Mouse (Mus musculus): ENCODE results near the gene Trmt61a. TPM values are rescaled to one million over a fixed set of nuclear protein-coding genes. Genes with fewer than 3 reads are reported as not detected.
A peak's percentile ranks its signal among the peaks of the same experiment; 100 is the strongest.
"Not testable (repeated sequence)": the region's sequence is repeated elsewhere in the genome, so short reads cannot be mapped to it uniquely, and the experiment has no call there.

Trmt61a gene
- polyA plus RNA-seq, 1 experiment from 2014 or later, result 8.5 TPM

DNA sequence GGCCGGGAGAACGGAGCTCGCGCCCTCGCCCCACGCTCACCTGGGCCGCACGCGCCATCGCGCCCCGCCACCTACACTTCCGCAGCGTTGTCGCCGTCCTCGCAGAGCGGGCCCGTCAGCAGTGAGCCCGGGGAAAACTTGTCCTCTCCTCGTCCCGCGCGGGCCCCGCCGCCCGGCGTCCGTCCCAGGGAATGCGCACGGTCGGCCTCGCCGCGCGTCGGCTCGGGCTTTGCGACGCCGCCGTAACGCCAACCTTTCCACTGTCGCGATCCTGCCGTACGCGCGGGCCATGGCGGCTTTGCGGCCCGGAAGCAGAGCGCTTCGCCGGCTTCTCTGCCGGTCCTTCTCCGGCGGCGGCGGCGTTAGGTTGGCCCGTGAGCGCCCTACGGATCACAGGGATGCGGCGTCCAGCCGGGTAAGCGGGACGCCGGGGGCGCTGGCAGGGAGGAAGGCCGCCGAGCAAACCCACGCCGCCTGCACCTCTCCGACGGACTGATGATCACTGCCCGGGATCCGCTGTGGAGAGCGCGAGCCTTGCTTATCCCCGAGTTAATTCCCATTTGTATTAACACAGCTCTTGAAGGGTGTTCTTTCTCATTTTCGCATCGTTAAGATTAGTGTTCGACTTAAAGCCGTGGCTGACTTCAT lies 35.2 kb downstream of the Trmt61a start, which contains the start of the genes Bag5 and Apopt1:
TSS of gene Bag5 (minus strand) at position 254 of the 648 bp plus-strand sequence.
TSS of gene Apopt1 (plus strand) at position 258 of the 648 bp plus-strand sequence.
- DNase-seq (ENCODE audit: low spot score) (peak; percentile 95), ATAC-seq (ENCODE audit: low FRiP score, low TSS enrichment) (peak; percentile 98)
- Histone ChIP-seq H3K4me2 (replicated peaks; ENCODE audit: low read depth) (peak within 1 kb of the TSS; percentile 83), H3K9me3 (ENCODE audit: control insufficient read depth, low read length) (no peaks in the 10 kb centered on the region), H3K27me3 (ENCODE audit: control insufficient read depth, insufficient read depth, low read length) (no peaks in the 10 kb centered on the region), H3K9ac (ENCODE audit: low read length) (peak within 1 kb of the TSS; percentile 97), H3K4me3 (ENCODE audit: low read depth, low read length) (peak within 1 kb of the TSS; percentile 94), H3K27ac (replicated peaks) (peak within 1 kb of the TSS; percentile 88), H3K36me3 (ENCODE audit: control insufficient read depth, insufficient read depth, low read length) (peaks cover 16% of the 10 kb centered on the region; the same call in 1 of the 2 replicates), H3K4me1 (replicated peaks; ENCODE audit: control insufficient read depth, insufficient read depth) (peaks cover 3% of the 10 kb centered on the region; the same call in 1 of the 2 replicates)
- TF ChIP-seq CTCF (IDR thresholded peaks at IDR 0.05; ENCODE audit: low read depth), result peak; percentile 47
- no peak for TF ChIP-seq EP300 (optimal IDR thresholded peaks at IDR 0.05)
- WGBS, result under 1% methylated on average over 57 of the region's 86 CpGs

DNA sequence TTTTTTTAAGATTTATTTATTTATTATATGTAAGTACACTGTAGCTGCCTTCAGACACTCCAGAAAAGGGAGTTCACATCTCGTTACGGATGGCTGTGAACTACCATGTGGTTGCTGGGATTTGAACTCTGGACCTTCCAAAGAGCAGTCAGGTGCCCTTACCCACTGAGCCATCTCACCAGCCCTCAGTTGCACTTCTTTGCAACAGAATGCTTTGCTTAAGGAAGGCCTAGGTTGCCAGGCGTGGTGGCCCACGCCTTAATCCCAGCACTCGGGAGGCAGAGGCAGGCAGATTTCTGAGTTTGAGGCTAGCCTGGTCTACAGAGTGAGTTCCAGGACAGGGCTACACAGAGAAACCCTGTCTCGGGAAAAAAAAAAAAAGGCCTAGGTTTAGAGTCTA lies 36.0 kb downstream of the Trmt61a start:
- whole genome bisulfite sequencing, result 66% methylated on average over 6 of the region's 6 CpGs
- not testable (repeated sequence) for H3K9me3 ChIP-seq (ENCODE audit: control insufficient read depth, low read length); DNase-seq (ENCODE audit: low spot score); H3K27me3 ChIP-seq (ENCODE audit: control insufficient read depth, insufficient read depth, low read length); H3K27ac ChIP-seq (replicated peaks); H3K9ac ChIP-seq (ENCODE audit: low read length); H3K4me1 ChIP-seq (replicated peaks; ENCODE audit: control insufficient read depth, insufficient read depth); ATAC-seq (ENCODE audit: low FRiP score, low TSS enrichment)
- Histone ChIP-seq H3K36me3 (ENCODE audit: control insufficient read depth, insufficient read depth, low read length) (peaks cover 13% of the 10 kb centered on the region; the same call in 1 of the 2 replicates), H3K4me3 (ENCODE audit: low read depth, low read length) (peak overlapping the region; percentile 94), H3K4me2 (replicated peaks; ENCODE audit: low read depth) (peak overlapping the region; percentile 59; the same call in 1 of the 2 replicates)

- ATAC-seq (ENCODE audit: low FRiP score, low TSS enrichment) (no peak), DNase-seq (ENCODE audit: low spot score) (no peak)
- Histone ChIP-seq H3K27ac (replicated peaks) (no peak overlapping the region), H3K9me3 (ENCODE audit: control insufficient read depth, low read length) (no peaks in the 10 kb centered on the region), H3K4me2 (replicated peaks; ENCODE audit: low read depth) (no peak overlapping the region), H3K36me3 (ENCODE audit: control insufficient read depth, insufficient read depth, low read length) (no peaks in the 10 kb centered on the region), H3K9ac (ENCODE audit: low read length) (no peak overlapping the region), H3K4me1 (replicated peaks; ENCODE audit: control insufficient read depth, insufficient read depth) (peaks cover 2% of the 10 kb centered on the region; the same call in 1 of the 2 replicates), H3K27me3 (ENCODE audit: control insufficient read depth, insufficient read depth, low read length) (no peaks in the 10 kb centered on the region), H3K4me3 (ENCODE audit: low read depth, low read length) (no peak overlapping the region)
- WGBS, result 100% methylated on average over 7 of the region's 7 CpGs
- no peak for TF ChIP-seq CTCF (IDR thresholded peaks at IDR 0.05; ENCODE audit: low read depth)
- no peak for TF ChIP-seq EP300 (optimal IDR thresholded peaks at IDR 0.05)
These were observed 38.6 kb downstream of the Trmt61a start for GRCm38 (mm10) chr12:111716505-111716904.

- WGBS, result 54% methylated on average over 8 of the region's 8 CpGs
- no peak overlapping the region for H3K27ac ChIP-seq (replicated peaks)
- no peaks in the 10 kb centered on the region for H3K4me1 ChIP-seq (replicated peaks; ENCODE audit: control insufficient read depth, insufficient read depth)
- DNase-seq (ENCODE audit: low spot score) (no peak), ATAC-seq (ENCODE audit: low FRiP score, low TSS enrichment) (no peak)
- H3K9ac ChIP-seq (ENCODE audit: low read length), result no peak overlapping the region
- H3K27me3 ChIP-seq (ENCODE audit: control insufficient read depth, insufficient read depth, low read length), result no peaks in the 10 kb centered on the region
- no peak overlapping the region for H3K4me3 ChIP-seq (ENCODE audit: low read depth, low read length)
- H3K36me3 ChIP-seq (ENCODE audit: control insufficient read depth, insufficient read depth, low read length), result no peaks in the 10 kb centered on the region; the same call in 1 of the 2 replicates
- no peak overlapping the region for H3K4me2 ChIP-seq (replicated peaks; ENCODE audit: low read depth)
- no peaks in the 10 kb centered on the region for H3K9me3 ChIP-seq (ENCODE audit: control insufficient read depth, low read length)
- TF ChIP-seq CTCF (IDR thresholded peaks at IDR 0.05; ENCODE audit: low read depth) (no peak), EP300 (optimal IDR thresholded peaks at IDR 0.05) (no peak)
These were observed 40.8 kb downstream of the Trmt61a start for GRCm38 (mm10) chr12:111718656-111719055.

- WGBS, result 93% methylated on average over 4 of the region's 4 CpGs
- no peak for TF ChIP-seq CTCF (IDR thresholded peaks at IDR 0.05; ENCODE audit: low read depth)
- TF ChIP-seq EP300 (optimal IDR thresholded peaks at IDR 0.05), result no peak
- Histone ChIP-seq H3K27me3 (ENCODE audit: control insufficient read depth, insufficient read depth, low read length) (no peaks in the 10 kb centered on the region), H3K9ac (ENCODE audit: low read length) (no peak overlapping the region), H3K4me3 (ENCODE audit: low read depth, low read length) (no peak overlapping the region), H3K9me3 (ENCODE audit: control insufficient read depth, low read length) (no peaks in the 10 kb centered on the region), H3K27ac (replicated peaks) (no peak overlapping the region), H3K4me1 (replicated peaks; ENCODE audit: control insufficient read depth, insufficient read depth) (no peaks in the 10 kb centered on the region), H3K4me2 (replicated peaks; ENCODE audit: low read depth) (no peak overlapping the region), H3K36me3 (ENCODE audit: control insufficient read depth, insufficient read depth, low read length) (no peaks in the 10 kb centered on the region; the same call in 1 of the 2 replicates)
- DNase-seq (ENCODE audit: low spot score) (no peak), ATAC-seq (ENCODE audit: low FRiP score, low TSS enrichment) (no peak)
These were observed 42.3 kb downstream of the Trmt61a start for GRCm38 (mm10) chr12:111720222-111720621.

DNA sequence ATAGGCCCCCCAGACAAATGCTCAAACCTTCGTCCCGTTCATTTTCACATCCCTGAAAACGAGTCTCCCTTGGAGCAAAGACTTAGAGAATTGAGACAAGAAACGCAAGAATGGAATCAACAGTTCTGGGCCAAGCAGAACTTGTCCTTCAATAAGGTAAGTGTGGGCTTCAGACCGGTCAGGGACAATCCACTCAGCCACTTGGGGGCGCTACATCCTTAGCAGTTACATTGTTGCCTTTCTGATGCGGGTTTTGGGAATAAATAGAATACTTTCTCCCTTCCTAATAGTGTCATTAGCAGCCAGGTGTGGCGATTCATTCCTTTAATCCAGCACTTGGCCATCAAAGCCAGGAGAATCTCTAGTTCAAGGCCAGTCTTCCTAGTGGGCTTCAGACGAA lies 44.7 kb downstream of the Trmt61a start:
- TF ChIP-seq EP300 (optimal IDR thresholded peaks at IDR 0.05), result no peak
- peak; percentile 75 for TF ChIP-seq CTCF (IDR thresholded peaks at IDR 0.05; ENCODE audit: low read depth)
- H3K9ac ChIP-seq (ENCODE audit: low read length), result no peak overlapping the region
- no peaks in the 10 kb centered on the region; the same call in 1 of the 2 replicates for H3K36me3 ChIP-seq (ENCODE audit: control insufficient read depth, insufficient read depth, low read length)
- no peak overlapping the region for H3K4me3 ChIP-seq (ENCODE audit: low read depth, low read length)
- no peak overlapping the region for H3K4me2 ChIP-seq (replicated peaks; ENCODE audit: low read depth)
- no peak overlapping the region for H3K27ac ChIP-seq (replicated peaks)
- 69% methylated on average over 9 of the region's 9 CpGs for WGBS
- DNase-seq (ENCODE audit: low spot score), result peak; percentile 64
- H3K9me3 ChIP-seq (ENCODE audit: control insufficient read depth, low read length), result no peaks in the 10 kb centered on the region
- H3K4me1 ChIP-seq (replicated peaks; ENCODE audit: control insufficient read depth, insufficient read depth), result no peaks in the 10 kb centered on the region
- H3K27me3 ChIP-seq (ENCODE audit: control insufficient read depth, insufficient read depth, low read length), result no peaks in the 10 kb centered on the region
- no peak for ATAC-seq (ENCODE audit: low FRiP score, low TSS enrichment)

Measured in stomach, postnatal 0 days (tissue).